10 mouse cellular contexts compared by ENCODE assay signal in the genomic region with DNA sequence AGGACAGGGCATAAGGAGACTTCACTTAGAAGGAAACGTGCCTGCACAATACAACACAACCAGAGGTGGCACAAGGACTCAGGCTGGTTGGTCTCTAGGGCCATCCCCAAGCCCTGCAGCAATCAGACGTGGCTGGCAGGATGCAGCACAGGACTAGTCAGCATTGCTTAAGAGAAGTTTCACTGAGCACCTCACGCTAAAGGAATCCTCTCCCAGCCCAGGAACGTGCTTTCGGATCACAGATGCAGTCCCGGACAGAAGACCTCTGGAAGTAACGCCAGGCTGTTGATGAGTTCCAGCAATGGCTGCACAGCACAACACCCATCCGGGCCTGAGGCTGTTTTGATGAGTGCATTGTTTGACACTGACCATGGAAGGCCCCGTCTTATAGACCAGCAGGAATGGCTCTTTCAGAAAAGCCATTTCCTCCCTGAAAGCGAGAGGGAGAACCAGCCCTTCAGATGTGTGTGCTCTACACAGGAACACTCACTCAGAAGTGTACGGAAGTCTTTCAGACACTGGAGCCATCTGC.
DNase-seq lines count a peak whose midpoint lies in the region; ATAC-seq and TF ChIP-seq lines count a peak whose summit lies in the region.
"Had no signal": no experiment of that assay in that cellular context is flagged by ENCODE, and none has a peak within 500 bp of the region (broad histone marks: within the 10 kb centered on the region; RNA-seq: fewer than 3 reads in every experiment).

No protein-coding gene starts in this region.

- DNase-seq in forebrain, embryonic 10.5 days (ENCODE audit: extremely low spot score, low spot score): no peak
- no peak for DNase-seq in liver, postnatal 0 days
- no peak for DNase-seq in liver, embryonic 11.5 days (ENCODE audit: low spot score)
- no peak for DNase-seq in retina, postnatal 1 day
- no peak for DNase-seq in adrenal gland, postnatal 36 days

- no peaks in the 10 kb centered on the region for H3K27me3 ChIP-seq in forebrain, embryonic 10.5 days (ENCODE audit: poor library complexity, severe bottlenecking)
- no peaks in the 10 kb centered on the region for H3K27me3 ChIP-seq in forebrain, embryonic 13.5 days
- H3K27me3 ChIP-seq in liver, postnatal 0 days (ENCODE audit: insufficient read depth, low read length): no peaks in the 10 kb centered on the region
- no peaks in the 10 kb centered on the region for H3K27me3 ChIP-seq in liver, embryonic 11.5 days (replicated peaks; ENCODE audit: control insufficient read depth, insufficient read depth, low read length)
- H3K27me3 ChIP-seq in intestine, embryonic 16.5 days (replicated peaks; ENCODE audit: control insufficient read depth, insufficient read depth, low read length): no peaks in the 10 kb centered on the region
- H3K27me3 ChIP-seq in stomach, embryonic 16.5 days (ENCODE audit: control insufficient read depth, insufficient read depth, low read length): no peaks in the 10 kb centered on the region
- H3K27me3 ChIP-seq: liver, embryonic 15.5 days had no signal

- no peak for TF ChIP-seq CTCF in liver, postnatal 0 days (IDR thresholded peaks at IDR 0.05; ENCODE audit: low read depth)

- TF ChIP-seq EP300 in liver, postnatal 0 days (IDR thresholded peaks at IDR 0.05; ENCODE audit: low read depth): no peak

- ATAC-seq in forebrain, embryonic 13.5 days: no peak
- no peak for ATAC-seq in liver, postnatal 0 days
- no peak for ATAC-seq in liver, embryonic 11.5 days (replicated peaks; ENCODE audit: low FRiP score)
- peak; percentile 57 for ATAC-seq in intestine, embryonic 16.5 days
- peak; percentile 73 for ATAC-seq in stomach, embryonic 16.5 days (ENCODE audit: insufficient read depth, low FRiP score)
- ATAC-seq: inflammation-experienced regulatory T-cells, adult 6 months had no signal

- 81% methylated on average over 11 of the region's 11 CpGs for WGBS in forebrain, embryonic 10.5 days
- WGBS in forebrain, embryonic 13.5 days: 83% methylated on average over 11 of the region's 11 CpGs
- 63% methylated on average over 11 of the region's 11 CpGs for WGBS in liver, postnatal 0 days (ENCODE audit: insufficient replicate concordance)
- 70% methylated on average over 11 of the region's 11 CpGs for WGBS in liver, embryonic 11.5 days
- 53% methylated on average over 11 of the region's 11 CpGs for WGBS in intestine, embryonic 16.5 days
- WGBS in stomach, embryonic 16.5 days: 59% methylated on average over 11 of the region's 11 CpGs

- H3K9ac ChIP-seq in forebrain, embryonic 13.5 days: no peak overlapping the region
- H3K9ac ChIP-seq in liver, postnatal 0 days (replicated peaks): no peak overlapping the region
- no peak overlapping the region for H3K9ac ChIP-seq in liver, embryonic 11.5 days (ENCODE audit: low read depth, low read length)
- H3K9ac ChIP-seq in intestine, embryonic 16.5 days (ENCODE audit: low read depth, low read length): no peak overlapping the region
- no peak overlapping the region for H3K9ac ChIP-seq in stomach, embryonic 16.5 days (ENCODE audit: low read length)
- H3K9ac ChIP-seq: liver, embryonic 15.5 days had no signal

- H3K27ac ChIP-seq in forebrain, embryonic 10.5 days: 0 out of 2 replicates have a peak overlapping the region, but pooled peaks have one; percentile 36
- no peak overlapping the region for H3K27ac ChIP-seq in forebrain, embryonic 13.5 days
- peak overlapping the region; percentile 20; the same call in 1 of the 2 replicates for H3K27ac ChIP-seq in liver, postnatal 0 days (ENCODE audit: low read depth)
- no peak overlapping the region for H3K27ac ChIP-seq in liver, embryonic 11.5 days (ENCODE audit: low read depth, low read length)
- H3K27ac ChIP-seq in intestine, embryonic 16.5 days (ENCODE audit: low read length): peak overlapping the region; percentile 62
- peak overlapping the region; percentile 60 for H3K27ac ChIP-seq in stomach, embryonic 16.5 days (ENCODE audit: low read length)
- H3K27ac ChIP-seq: liver, embryonic 15.5 days had no signal

- H3K9me3 ChIP-seq in forebrain, embryonic 10.5 days: no peaks in the 10 kb centered on the region
- no peaks in the 10 kb centered on the region for H3K9me3 ChIP-seq in forebrain, embryonic 13.5 days (replicated peaks)
- H3K9me3 ChIP-seq in liver, postnatal 0 days (ENCODE audit: low read length): no peaks in the 10 kb centered on the region
- H3K9me3 ChIP-seq in liver, embryonic 11.5 days (ENCODE audit: control insufficient read depth, low read length): no peaks in the 10 kb centered on the region
- no peaks in the 10 kb centered on the region for H3K9me3 ChIP-seq in intestine, embryonic 16.5 days (ENCODE audit: control insufficient read depth, low read length)
- H3K9me3 ChIP-seq in stomach, embryonic 16.5 days (replicated peaks; ENCODE audit: control insufficient read depth, low read length): no peaks in the 10 kb centered on the region
- H3K9me3 ChIP-seq: liver, embryonic 15.5 days had no signal

- no peak overlapping the region for H3K4me3 ChIP-seq in forebrain, embryonic 10.5 days
- no peak overlapping the region for H3K4me3 ChIP-seq in forebrain, embryonic 13.5 days
- H3K4me3 ChIP-seq in liver, postnatal 0 days (ENCODE audit: low read depth, low read length): no peak overlapping the region
- no peak overlapping the region for H3K4me3 ChIP-seq in liver, embryonic 11.5 days (ENCODE audit: low read depth, low read length)
- H3K4me3 ChIP-seq in intestine, embryonic 16.5 days (ENCODE audit: low read length): no peak overlapping the region
- H3K4me3 ChIP-seq in stomach, embryonic 16.5 days (replicated peaks; ENCODE audit: low read length): no peak overlapping the region
- H3K4me3 ChIP-seq: liver, embryonic 15.5 days had no signal

- H3K36me3 ChIP-seq in forebrain, embryonic 10.5 days (replicated peaks): no peaks in the 10 kb centered on the region
- peaks cover 11% of the 10 kb centered on the region; the same call in 1 of the 2 replicates for H3K36me3 ChIP-seq in forebrain, embryonic 13.5 days (ENCODE audit: poor library complexity, severe bottlenecking)
- no peaks in the 10 kb centered on the region for H3K36me3 ChIP-seq in liver, postnatal 0 days (replicated peaks; ENCODE audit: insufficient read depth, low read length)
- H3K36me3 ChIP-seq in liver, embryonic 11.5 days (ENCODE audit: control insufficient read depth, insufficient read depth, low read length): no peaks in the 10 kb centered on the region
- no peaks in the 10 kb centered on the region for H3K36me3 ChIP-seq in intestine, embryonic 16.5 days (ENCODE audit: control insufficient read depth, insufficient read depth, low read length)
- H3K36me3 ChIP-seq in stomach, embryonic 16.5 days (ENCODE audit: control insufficient read depth, insufficient read depth, low read length): no peaks in the 10 kb centered on the region
- H3K36me3 ChIP-seq: liver, embryonic 15.5 days had no signal

- H3K4me1 ChIP-seq in forebrain, embryonic 10.5 days: peaks cover 29% of the 10 kb centered on the region
- H3K4me1 ChIP-seq in forebrain, embryonic 13.5 days: peaks cover 20% of the 10 kb centered on the region
- peaks cover 6% of the 10 kb centered on the region for H3K4me1 ChIP-seq in liver, postnatal 0 days (ENCODE audit: insufficient read depth)
- no peaks in the 10 kb centered on the region for H3K4me1 ChIP-seq in liver, embryonic 11.5 days (replicated peaks; ENCODE audit: control insufficient read depth, insufficient read depth, low read length)
- peaks cover 24% of the 10 kb centered on the region for H3K4me1 ChIP-seq in intestine, embryonic 16.5 days (ENCODE audit: control insufficient read depth, insufficient read depth, low read length)
- peaks cover 12% of the 10 kb centered on the region; the same call in 1 of the 2 replicates for H3K4me1 ChIP-seq in stomach, embryonic 16.5 days (ENCODE audit: control insufficient read depth, insufficient read depth, low read length)
- H3K4me1 ChIP-seq: liver, embryonic 15.5 days had no signal

- no peak overlapping the region for H3K4me2 ChIP-seq in forebrain, embryonic 13.5 days
- no peak overlapping the region for H3K4me2 ChIP-seq in liver, postnatal 0 days (ENCODE audit: low read depth, low read length)
- H3K4me2 ChIP-seq in liver, embryonic 11.5 days: no peak overlapping the region
- no peak overlapping the region for H3K4me2 ChIP-seq in intestine, embryonic 16.5 days (ENCODE audit: low read depth, low read length)
- H3K4me2 ChIP-seq in stomach, embryonic 16.5 days (ENCODE audit: low read depth, low read length): no peak overlapping the region
- H3K4me2 ChIP-seq: liver, embryonic 15.5 days had no signal

Comparison
In these comparisons a context has a peak if more than half of its experiments do, and no peak if none do; other contexts are left out.
1. H3K27ac ChIP-seq: peak in forebrain, embryonic 10.5 days (single experiment), liver, postnatal 0 days (single experiment), intestine, embryonic 16.5 days (single experiment) and stomach, embryonic 16.5 days (single experiment); none in forebrain, embryonic 13.5 days (single experiment) and liver, embryonic 11.5 days (single experiment).
2. ATAC-seq: peak in intestine, embryonic 16.5 days (single experiment) and stomach, embryonic 16.5 days (single experiment); none in forebrain, embryonic 13.5 days (single experiment), liver, postnatal 0 days (single experiment) and liver, embryonic 11.5 days (single experiment).